Mouse (Mus musculus): Measurements from ENCODE around the gene Hnrnpll.

The Hnrnpll gene

DNA sequence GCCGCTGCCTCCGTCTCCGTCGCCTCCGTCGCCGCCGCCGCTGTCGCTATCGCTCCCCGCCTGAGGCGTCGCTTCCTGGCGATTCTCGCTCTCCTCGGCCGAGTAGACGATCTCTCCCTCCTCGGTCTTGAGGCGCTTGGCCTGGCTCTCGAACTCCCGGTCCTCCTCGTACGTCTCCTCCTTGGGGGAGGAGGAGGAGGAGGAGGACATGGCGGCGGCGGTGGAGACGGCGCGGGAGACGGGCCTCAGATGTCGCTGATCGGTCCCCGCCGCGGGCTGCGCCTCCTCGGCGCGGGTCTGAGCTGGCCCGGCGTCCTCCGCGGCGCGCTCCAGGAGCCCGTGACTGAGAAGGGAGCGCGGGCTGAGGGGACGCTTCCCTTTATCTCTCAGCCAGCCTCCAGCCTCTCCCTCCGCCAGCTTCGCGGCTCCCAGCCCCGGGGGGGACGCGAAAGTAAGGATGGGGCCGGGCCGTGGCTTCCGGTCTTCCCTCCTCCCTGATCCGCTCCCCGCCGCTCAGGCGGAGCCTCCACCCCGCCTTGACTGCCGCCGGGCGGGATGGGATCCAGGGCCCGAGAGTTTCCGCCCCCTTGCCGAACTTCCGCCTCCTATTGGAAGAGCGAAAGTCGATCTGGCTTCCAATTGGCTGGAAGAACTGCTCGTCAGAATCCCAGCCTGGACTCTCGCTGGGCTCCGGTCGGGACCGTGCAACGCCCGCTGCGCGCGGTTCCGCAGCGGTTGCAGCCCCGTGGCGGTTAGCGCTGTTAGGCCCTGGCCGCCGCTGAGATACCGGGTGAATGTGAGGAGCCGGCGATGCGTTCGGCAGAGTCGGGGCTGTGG is at the start of gene Hnrnpll:
Gene Hnrnpll, minus strand, starts transcription at position 552 of the 837 bp plus-strand sequence.
- in situ Hi-C loops (cut with MboI; ENCODE audit: low pct_unique_long_range_greater_than_20kb in 1 of 2, low sequenced_read_pairs in 2 of 2, unreplicated experiment in 1 of 2): no loop called here

DNA sequence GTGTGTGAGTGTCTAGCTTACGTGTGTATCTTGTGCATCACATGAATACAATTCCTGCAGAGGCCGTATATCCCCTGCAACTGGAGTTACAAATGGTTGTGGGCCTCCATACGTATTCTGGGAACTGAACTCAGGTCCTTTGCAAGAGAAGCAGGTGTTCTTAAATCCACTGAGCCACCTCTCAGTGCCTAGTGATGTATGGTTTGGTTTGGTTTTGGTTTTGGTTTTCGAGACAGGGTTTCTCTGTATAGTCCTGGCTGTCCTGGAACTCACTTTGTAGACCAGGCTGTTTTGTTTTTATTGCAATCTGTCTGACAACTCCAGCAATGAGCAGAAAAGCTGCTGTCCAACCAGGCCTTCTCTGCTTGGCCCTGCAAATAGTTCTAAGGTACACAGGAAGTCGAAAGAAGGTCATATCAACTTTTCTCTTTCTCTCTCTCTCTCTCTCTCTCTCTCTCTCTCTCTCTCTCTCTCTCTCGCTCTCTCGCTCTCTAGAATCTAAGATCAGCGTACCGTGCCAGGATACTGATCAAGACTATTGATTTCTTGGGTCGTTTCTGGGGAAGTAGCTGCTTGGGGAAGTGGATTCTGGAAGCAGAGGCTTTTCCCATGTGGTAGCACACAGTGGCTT is 43.3 kb upstream of the Hnrnpll start:
- in situ Hi-C loops (cut with MboI; ENCODE audit: low pct_unique_long_range_greater_than_20kb in 1 of 2, low sequenced_read_pairs in 2 of 2, unreplicated experiment in 1 of 2): no loop called here

DNA sequence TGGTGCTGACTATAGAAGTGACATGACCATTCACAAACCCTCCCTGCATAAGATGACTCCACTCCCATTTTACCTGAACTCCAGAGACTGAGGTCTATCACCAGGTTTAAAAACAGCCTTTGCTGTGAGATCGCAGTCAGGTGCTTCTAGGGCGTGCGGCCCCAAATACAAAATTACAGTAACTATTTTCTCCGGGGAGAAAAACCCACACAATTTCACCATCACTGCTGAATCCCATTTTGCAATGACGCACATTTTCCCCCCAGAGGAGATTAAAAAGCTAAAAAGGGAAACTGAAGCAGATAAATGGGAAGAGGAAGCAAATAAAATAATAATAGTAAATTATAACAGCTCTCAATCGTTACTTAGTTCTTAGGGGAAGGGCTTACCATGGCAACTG is 37.7 kb upstream of the Hnrnpll start:
- in situ Hi-C loops (cut with MboI; ENCODE audit: low pct_unique_long_range_greater_than_20kb in 1 of 2, low sequenced_read_pairs in 2 of 2, unreplicated experiment in 1 of 2): no loop called here

DNA sequence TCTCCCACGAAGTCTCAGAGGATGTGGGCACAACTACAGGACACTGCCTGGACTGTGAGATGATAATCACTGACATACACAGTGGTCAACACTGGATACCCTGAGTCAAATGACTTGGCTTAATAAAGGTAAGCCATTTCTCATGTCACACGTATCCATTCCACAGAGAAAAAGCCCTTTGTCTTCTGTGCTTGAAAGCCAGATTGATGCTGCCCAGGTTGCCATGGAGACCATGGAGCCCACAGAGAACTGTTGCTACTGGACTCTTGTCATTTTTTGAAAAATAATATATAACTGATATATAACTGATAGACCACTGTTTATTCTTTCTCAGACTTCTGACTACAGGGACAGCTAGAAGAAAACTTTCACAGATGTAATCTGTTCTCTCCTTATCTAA is 35.1 kb upstream of the Hnrnpll start:
- in situ Hi-C loops (cut with MboI; ENCODE audit: low pct_unique_long_range_greater_than_20kb in 1 of 2, low sequenced_read_pairs in 2 of 2, unreplicated experiment in 1 of 2): no loop called here

DNA sequence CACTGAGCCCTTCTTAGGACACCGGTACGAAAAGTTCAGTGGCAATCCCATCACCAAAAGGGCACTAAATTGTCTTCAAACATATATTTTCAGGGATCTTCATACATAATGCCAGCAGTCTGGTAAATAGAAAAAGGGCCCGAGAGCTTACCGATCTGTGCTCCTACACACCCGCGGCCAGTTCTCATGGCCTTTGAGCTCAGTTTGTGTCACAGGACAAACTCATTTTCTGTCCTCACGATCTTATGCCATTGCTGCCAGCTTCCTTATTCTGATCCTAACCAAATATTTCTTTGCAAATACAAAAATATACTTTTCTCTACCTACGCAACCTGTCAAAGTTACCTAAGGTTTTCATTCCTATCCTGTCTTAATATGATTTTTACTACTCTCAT is 34.6 kb upstream of the Hnrnpll start:
- in situ Hi-C loops (cut with MboI; ENCODE audit: low pct_unique_long_range_greater_than_20kb in 1 of 2, low sequenced_read_pairs in 2 of 2, unreplicated experiment in 1 of 2): no loop called here

DNA sequence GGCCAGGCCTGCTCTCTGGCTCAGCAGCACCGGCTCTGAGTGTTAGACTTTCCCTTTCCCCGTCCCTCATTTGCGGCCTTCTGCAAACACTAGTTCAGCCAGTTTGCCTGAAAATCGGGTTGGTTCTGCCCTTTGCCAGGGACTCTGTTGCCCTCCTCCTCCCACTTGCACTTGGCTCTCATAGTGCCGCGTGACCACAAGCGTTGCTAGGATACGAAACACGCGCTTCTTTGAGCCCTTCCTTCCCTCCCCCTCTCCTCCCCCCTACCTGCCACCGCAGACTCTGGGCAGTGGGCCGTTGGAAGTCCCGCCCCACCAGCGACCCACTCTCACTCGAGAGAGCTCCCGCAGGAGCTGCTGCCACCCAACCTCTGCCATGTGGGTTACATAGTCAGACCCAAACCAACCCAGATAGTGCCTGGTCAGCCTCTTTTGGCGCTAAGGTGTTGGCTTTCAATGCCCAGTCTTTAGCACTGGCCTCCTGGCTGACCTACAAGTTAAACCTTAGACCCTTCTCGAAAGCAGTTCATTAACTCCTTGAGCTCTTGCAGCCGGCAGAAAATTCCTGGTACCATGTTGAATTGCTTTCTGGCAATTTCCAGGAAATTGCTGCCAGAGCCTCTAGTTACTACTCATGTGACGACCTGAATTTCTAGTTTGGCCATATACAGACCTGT is 34.0 kb upstream of the Hnrnpll start:
- in situ Hi-C loops (cut with MboI; ENCODE audit: low pct_unique_long_range_greater_than_20kb in 1 of 2, low sequenced_read_pairs in 2 of 2, unreplicated experiment in 1 of 2): no loop called here

DNA sequence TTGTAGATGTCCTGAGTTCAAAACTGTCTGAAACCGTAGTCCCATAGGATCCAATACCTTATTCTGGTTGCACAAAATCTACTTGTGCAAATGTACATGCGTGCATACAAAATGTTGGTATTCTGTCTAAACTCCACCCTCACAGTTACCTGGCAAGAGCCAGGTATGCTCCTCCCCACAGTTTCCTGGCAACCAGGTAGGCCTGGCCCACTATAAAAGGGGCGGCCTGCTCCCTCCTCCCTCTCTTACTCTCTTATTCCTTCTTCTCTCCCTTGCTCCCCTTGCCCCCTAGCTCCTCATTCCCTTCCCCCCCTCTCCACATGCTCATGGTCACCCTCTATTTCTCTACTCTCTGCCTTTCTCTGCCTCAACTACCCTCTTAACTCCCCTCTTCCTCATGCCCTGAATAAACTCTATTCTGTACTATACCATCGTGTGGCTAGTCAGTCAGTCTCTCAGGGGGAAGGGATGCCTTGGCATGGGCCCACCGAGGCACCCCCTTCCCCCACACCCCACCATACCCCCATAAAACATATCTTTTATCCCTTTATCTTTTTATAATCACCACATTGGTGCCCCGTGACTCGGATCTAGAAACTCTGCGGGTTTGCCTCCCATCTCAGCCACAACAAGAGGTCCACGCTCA is 33.2 kb upstream of the Hnrnpll start:
- in situ Hi-C loops (cut with MboI; ENCODE audit: low pct_unique_long_range_greater_than_20kb in 1 of 2, low sequenced_read_pairs in 2 of 2, unreplicated experiment in 1 of 2): no loop called here

DNA sequence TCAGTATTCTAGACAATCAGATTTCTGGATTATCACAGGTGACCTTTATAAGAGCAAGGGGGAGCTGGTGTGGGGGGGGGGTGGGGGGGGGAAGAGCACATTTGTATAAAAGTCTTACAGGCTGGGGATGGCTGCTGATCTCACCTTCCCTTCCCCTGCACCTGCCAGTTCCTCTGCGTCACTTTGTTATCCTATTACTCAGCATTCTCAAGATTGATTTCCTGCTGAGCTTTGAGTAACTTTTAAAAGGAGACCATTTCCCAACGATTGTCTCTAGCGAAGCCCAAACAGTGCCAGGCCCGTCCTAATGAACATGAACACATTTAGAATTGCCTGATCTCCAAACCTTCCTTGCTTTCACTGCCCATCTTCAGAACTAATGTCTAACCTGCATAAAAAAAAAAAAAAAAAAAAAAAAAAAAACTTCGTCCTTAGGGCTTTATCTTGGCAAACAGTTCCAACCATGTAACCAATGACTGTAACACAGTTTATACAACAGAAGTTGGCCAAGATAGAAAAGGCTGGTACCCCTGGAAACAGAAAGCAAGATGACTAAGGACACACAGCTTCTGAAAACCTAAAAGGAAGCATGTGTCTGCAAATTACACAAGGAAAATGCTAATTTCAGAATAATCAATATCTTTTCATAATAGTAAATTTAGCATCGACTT is 29.9 kb upstream of the Hnrnpll start:
- in situ Hi-C loops (cut with MboI; ENCODE audit: low pct_unique_long_range_greater_than_20kb in 1 of 2, low sequenced_read_pairs in 2 of 2, unreplicated experiment in 1 of 2): no loop called here

DNA sequence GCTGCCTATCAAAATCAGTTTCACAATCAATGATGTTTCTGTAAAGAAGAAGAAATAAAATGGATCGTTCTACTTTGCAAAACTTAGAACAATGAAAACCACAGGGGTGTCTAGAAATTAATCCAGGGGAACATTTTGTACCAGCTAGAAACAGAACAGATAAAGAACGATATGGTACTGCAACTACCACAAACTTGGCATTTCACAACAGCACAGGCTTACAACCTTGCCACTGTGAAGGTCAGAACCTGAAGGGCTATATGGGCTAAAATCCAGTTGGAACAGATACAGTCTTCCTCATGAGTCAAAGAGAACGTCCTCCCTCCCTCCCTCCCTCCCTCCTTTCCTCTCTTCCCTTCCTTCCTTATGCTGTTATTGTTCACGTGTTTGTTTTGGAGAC is 28.4 kb upstream of the Hnrnpll start:
- in situ Hi-C loops (cut with MboI; ENCODE audit: low pct_unique_long_range_greater_than_20kb in 1 of 2, low sequenced_read_pairs in 2 of 2, unreplicated experiment in 1 of 2): no loop called here

DNA sequence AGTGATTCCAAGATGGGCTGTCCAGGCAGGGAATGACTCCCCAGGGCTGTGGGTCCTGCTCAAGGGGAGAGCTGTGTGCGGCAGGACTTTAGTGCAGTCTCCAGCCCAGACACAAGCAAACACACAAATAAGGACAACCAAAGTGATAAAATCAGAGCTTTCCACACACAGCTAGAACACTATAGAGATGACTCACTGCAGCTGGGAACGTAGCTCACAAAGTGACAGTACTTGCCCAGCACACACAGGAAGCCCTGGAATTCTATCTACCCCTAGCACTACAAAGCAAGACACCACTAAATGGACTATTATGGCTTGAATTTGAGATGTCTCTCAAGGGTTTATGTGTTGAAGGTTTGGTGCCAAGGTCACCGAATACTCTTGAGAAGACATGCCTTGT is 26.0 kb upstream of the Hnrnpll start:
- in situ Hi-C loops (cut with MboI; ENCODE audit: low pct_unique_long_range_greater_than_20kb in 1 of 2, low sequenced_read_pairs in 2 of 2, unreplicated experiment in 1 of 2): no loop called here

DNA sequence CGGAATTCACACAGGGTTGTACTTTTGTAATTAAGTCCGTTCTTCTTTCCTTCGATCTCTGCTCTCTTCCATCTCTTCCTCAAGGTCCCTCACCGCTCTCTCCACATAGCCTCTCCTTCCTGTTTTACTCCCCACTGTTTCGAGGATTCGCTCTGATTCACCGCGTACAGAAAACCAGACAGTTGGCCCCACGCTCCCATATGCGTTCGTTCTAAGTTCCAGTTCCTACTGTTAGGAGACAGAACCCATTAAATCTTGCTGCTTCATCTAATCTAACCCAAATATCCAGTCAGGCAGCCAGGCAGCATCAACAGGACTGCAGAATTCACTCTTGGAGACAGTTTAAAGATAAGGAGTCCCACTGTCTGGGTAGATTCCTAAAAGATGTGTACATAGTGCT is 24.5 kb upstream of the Hnrnpll start:
- in situ Hi-C loops (cut with MboI; ENCODE audit: low pct_unique_long_range_greater_than_20kb in 1 of 2, low sequenced_read_pairs in 2 of 2, unreplicated experiment in 1 of 2): no loop called here

DNA sequence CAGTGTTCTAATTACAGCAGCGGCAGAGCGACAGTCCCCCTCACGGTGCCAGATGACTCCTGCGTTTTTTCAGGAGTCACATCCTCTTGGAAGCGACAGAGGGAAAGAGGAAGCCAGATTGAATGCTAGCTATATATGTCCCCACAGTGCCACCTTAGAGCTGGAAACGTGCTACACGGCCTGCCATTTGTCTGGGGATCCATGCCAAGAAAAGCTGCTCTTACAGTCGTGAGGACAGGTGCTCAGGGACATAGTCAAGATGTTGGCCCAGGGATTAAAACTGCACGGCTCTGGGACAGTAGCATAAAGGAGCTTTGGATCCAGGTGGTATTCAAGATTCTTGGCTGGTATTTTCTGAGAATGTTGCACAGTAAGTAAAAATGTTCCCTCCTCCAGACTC is 22.3 kb upstream of the Hnrnpll start:
- in situ Hi-C loops (cut with MboI; ENCODE audit: low pct_unique_long_range_greater_than_20kb in 1 of 2, low sequenced_read_pairs in 2 of 2, unreplicated experiment in 1 of 2): no loop called here

DNA sequence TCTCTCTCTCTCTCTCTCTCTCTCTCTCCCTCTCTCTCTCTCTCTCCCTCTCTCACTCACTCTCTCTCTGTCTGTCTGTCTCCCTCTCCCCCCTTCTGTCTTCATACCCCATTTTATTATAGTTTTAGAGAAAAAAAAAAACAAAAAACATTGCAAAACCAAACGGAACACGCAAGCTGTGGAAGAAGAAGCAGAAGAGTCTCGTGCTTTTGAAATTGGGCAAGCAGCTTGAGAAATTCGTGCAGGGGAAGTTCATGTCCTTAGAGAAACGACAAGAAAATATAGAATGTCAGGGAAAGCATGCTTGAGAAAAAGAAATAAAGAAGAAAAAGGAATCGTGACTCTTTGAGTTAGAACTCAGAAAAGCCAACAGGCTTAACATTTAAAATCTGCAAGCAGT is 21.1 kb upstream of the Hnrnpll start:
- in situ Hi-C loops (cut with MboI; ENCODE audit: low pct_unique_long_range_greater_than_20kb in 1 of 2, low sequenced_read_pairs in 2 of 2, unreplicated experiment in 1 of 2): no loop called here

DNA sequence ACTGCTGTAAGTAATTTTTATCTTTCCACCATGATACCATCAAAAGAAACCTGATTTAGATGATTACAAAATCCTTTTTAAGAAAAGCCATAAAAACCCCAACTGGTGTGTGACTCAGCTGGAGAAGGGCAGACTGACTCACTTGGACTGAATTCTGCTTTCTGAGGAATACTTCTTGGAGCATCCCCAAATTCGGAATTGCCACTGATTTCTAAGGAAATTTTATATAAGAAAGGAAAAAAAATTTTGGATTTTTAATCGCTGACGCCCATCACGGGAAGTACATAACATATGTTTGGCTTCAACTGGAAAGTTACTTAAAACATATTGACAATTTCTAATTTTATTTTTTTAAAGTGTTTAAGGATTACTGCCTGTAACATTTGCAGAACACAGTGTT is 16.6 kb upstream of the Hnrnpll start:
- in situ Hi-C loops (cut with MboI; ENCODE audit: low pct_unique_long_range_greater_than_20kb in 1 of 2, low sequenced_read_pairs in 2 of 2, unreplicated experiment in 1 of 2): no loop called here

DNA sequence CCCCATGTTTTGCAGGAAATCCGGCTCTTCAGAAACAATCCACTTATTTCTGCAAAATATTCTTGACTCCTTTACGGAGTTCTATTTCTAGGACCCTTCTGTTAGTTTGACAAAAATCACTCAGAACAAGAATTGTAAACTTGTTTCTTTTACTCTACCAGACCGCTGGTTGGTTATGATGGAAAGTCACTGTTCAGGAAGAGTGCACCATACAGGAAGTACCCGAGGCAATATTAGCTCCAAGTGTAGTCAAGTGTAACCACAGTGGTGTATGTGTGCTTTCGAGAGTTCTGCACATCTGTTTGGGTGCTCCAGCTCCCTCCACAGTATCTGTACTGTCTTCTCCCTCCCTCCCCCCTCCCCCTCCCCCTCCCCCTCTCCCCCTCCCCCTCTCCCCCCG is 5.1 kb upstream of the Hnrnpll start:
- in situ Hi-C loops (cut with MboI; ENCODE audit: low pct_unique_long_range_greater_than_20kb in 1 of 2, low sequenced_read_pairs in 2 of 2, unreplicated experiment in 1 of 2): no loop called here

DNA sequence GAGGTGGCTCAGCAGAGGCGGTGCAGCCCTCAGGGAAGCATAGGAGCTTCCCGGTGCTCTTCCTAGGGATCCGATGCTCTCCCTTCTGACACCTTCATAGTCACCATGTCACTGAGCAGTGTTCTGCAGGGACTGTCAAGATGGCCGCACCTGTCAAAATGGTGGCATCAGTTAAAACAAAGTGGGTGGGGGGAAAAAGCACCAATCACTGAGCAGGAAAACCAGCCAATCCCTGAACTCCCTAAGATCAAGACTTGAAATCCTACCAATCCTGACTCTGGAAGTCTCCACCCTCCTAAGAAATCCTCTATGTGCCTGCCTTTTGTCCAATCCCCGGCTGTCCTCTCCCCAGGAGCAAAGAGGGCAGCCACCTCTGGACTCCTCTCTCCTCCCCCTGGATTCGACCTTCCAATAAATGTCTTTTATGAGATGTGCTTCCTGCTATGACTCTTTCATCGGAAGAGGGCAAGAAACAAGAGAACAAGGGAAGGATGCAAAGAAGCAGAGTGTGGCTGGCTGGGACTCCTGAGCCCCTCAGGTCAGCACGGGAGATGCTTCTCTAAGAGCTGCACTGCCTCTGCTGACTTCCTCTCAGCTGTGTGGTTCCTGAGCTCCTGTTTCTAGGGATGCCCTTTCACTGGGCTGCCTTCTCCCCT is 1.8 kb upstream of the Hnrnpll start:
- in situ Hi-C loops (cut with MboI; ENCODE audit: low pct_unique_long_range_greater_than_20kb in 1 of 2, low sequenced_read_pairs in 2 of 2, unreplicated experiment in 1 of 2): no loop called here

DNA sequence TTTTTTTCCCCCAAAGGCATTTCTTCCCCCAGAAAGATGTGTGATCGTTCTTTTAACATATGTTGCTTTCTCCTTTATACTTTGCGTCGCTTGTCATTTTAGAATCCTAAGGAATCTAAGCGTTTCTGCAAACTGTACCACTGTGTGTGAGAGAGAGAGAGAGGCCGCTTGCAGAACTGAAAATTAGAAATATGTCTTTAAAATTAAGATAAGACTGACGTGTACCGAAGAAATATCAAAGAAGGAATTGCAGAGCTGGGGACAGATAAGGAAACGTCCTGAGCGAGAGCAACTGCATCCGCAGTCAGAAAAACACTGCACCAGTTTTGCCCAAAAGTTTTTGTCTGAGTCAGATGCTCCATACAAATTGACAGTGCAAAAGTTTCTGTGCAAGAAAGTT is 1.3 kb upstream of the Hnrnpll start:
- in situ Hi-C loops (cut with MboI; ENCODE audit: low pct_unique_long_range_greater_than_20kb in 1 of 2, low sequenced_read_pairs in 2 of 2, unreplicated experiment in 1 of 2): no loop called here

DNA sequence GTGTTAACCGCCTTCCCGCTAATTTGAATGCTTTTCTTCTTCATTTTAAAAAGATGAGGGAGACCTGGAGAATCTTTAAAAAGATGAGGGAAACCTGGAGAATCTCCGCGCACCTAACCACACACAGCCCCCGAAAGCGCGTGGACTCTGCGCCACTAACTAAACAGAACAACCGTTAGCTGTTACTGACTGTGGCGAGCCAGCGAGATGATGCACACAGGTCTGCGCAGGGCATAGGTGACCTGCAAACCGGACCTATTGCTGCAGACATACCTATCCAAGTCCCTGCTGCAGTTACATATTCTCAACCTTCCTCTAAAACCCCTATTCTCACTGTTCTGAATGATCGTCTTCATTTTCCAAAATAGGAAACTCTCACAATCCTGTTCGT is 481 bp upstream of the Hnrnpll start:
- in situ Hi-C loops (cut with MboI; ENCODE audit: low pct_unique_long_range_greater_than_20kb in 1 of 2, low sequenced_read_pairs in 2 of 2, unreplicated experiment in 1 of 2): no loop called here

All from mouse embryonic stem cell (cell line).